Mouse (Mus musculus) layer of hippocampus, adult 9-10 months (tissue): ENCODE measurements around the gene Krt76.

Source experiments
- DNase-seq: peaks from one replicate; pipeline ENCODE4 v3.0.0; 2022; ENCODE audit warnings: low spot score

Gene Krt76

GRCm38 (mm10) chr15:101860421-101861130, 32.1 kb downstream of the Krt76 start:
- no peak for DNase-seq

- DNase-seq, result no peak
Measured at GRCm38 (mm10) chr15:101859735-101860170, 33.0 kb downstream of the Krt76 start.

GRCm38 (mm10) chr15:101858673-101859425, 33.9 kb downstream of the Krt76 start:
- no peak for DNase-seq

DNA sequence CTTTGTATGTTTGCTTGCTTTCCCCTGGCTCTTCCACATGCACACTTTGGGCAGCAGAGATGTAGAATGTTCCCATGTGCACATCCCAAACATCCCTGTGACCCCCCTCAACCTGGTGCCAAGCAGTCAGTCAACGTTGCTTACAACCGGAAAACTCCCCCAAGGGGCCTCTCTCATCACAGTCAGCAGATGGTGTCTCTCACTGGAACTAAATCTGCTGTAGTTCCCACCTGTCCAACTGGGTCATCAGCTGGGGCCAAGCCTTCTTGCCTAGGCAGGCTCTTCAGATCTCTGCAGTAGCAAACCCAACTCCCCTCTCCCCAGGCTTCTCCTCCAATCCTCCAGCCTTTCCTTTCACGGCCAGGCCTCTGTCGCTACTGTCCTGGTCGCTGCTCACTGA, 36.0 kb downstream of the Krt76 start:
- DNase-seq, result no peak

GRCm38 (mm10) chr15:101855732-101856131, 37.0 kb downstream of the Krt76 start:
- DNase-seq, result no peak

- DNase-seq, result no peak
Measured at GRCm38 (mm10) chr15:101854294-101854693, 38.4 kb downstream of the Krt76 start.

GRCm38 (mm10) chr15:101852571-101852970, 40.1 kb downstream of the Krt76 start:
- DNase-seq, result no peak

GRCm38 (mm10) chr15:101850694-101851093, 42.0 kb downstream of the Krt76 start, which contains the start of gene Krt1:
TSS of gene Krt1 (minus strand) at chr15:101850794.
- no peak for DNase-seq

DNA sequence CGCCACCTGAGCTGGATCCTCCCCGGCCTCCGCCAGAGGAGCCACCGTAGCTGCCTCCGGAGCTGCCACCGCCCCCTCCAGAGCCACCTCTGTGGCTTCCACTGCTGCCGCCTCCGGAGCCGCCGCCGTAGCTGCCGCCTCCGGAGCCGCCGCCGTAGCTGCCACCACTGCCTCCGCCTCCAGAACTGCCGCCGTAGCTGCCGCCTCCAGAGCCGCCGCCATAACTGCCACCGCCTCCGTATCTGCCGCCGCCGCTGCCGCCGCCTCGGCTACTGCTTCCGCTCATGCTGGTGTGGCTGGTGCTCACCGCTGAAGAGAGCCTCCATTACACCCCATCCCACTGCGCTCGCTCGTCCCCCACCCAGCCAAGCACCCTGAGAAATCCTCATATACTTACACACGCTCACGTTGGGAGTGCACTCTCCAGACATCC, 46.7 kb downstream of the Krt76 start:
- DNase-seq, result no peak

- DNase-seq, result no peak
Measured at GRCm38 (mm10) chr15:101843192-101843591, 49.5 kb downstream of the Krt76 start.

DNA sequence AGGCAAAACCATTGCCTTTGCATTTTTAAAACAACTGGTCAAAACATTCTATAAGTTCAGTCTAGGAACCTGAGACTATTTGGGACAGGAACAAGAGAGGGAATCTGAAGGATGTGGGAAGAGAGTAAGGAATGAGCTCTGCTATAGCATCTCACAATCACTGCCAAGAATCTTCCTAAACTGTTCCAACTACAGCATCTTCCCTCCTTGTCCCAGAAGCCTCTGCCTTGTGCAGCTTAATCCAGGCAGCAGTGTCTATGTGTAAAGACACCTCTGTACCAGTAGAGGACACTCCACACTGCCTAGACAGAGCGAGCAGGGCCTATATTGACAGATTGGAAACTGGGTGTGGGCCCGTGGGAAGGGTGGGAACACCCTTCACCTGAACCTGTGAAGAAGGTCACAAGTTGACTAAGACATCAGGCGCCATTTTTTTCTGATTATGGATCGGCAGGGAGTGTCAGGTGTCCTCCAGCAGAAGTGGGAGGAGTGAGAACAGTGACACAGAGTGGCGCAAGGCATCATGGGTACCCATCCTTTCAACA, 57.9 kb downstream of the Krt76 start:
- DNase-seq, result no peak
